Mouse (Mus musculus) midbrain, postnatal 0 days (tissue): ENCODE results near the gene Apc2. TPM values are rescaled to one million over a fixed set of nuclear protein-coding genes. Genes with fewer than 3 reads are reported as not detected.

Source experiments
- ATAC-seq: fragments of 200-750 bp; cut with Nextera tagmentation; 2 replicates; pipeline ENCODE4 v1.8.0; 2017; ENCODE audit warnings: moderate number of reproducible peaks, mild to moderate bottlenecking, moderate TSS enrichment, moderate library complexity; ENCODE audit not compliant: low FRiP score
- DNase-seq: peaks from one replicate; pipeline ENCODE4 v3.0.0-alpha.2; 2015; ENCODE audit warnings: low spot score
- H3K27ac ChIP-seq: fragments of 300-500 bp; sonication (generic); 2 replicates; pipeline ENCODE4 v1.5.1; 2014; ENCODE audit warnings: low read depth, mild to moderate bottlenecking, low read length, mixed read lengths
- H3K27me3 ChIP-seq: fragments of 300-500 bp; sonication (generic); 2 replicates; pipeline ENCODE4 v1.6.1; 2014; ENCODE audit warnings: low read length, control low read depth, mixed read lengths; ENCODE audit not compliant: insufficient read depth
- H3K36me3 ChIP-seq: fragments of 300-500 bp; sonication (generic); 2 replicates; pipeline ENCODE4 v1.6.1; 2014; ENCODE audit warnings: low read length, control low read depth, mixed read lengths; ENCODE audit not compliant: insufficient read depth
- H3K4me1 ChIP-seq: fragments of 300-500 bp; sonication (generic); 2 replicates; pipeline ENCODE4 v1.6.1; 2014; ENCODE audit warnings: mild to moderate bottlenecking, control low read depth, antibody characterized with exemption, low read length, mixed read lengths; ENCODE audit not compliant: insufficient read depth
- H3K4me2 ChIP-seq: fragments of 300-500 bp; sonication (generic); 2 replicates; pipeline ENCODE4 v1.6.1; 2014; ENCODE audit warnings: low read depth, mild to moderate bottlenecking, low read length, mixed read lengths; ENCODE audit not compliant: poor library complexity, severe bottlenecking
- H3K4me3 ChIP-seq: fragments of 300-500 bp; sonication (generic); 2 replicates; pipeline ENCODE4 v1.5.1; 2014; ENCODE audit warnings: low read depth, mild to moderate bottlenecking, low read length, moderate library complexity
- H3K9ac ChIP-seq: fragments of 300-500 bp; sonication (generic); replicated peaks from 2 replicates; pipeline ENCODE4 v1.6.1; 2014; ENCODE audit warnings: mild to moderate bottlenecking, low read length, moderate library complexity, mixed read lengths; ENCODE audit not compliant: poor library complexity, severe bottlenecking
- H3K9me3 ChIP-seq: fragments of 300-500 bp; sonication (generic); 2 replicates; pipeline ENCODE4 v1.6.1; 2016; ENCODE audit warnings: low read length, control low read depth
- CTCF ChIP-seq: IDR thresholded peaks from 2 replicates; pipeline ENCODE4 v1.5.1; 2016; ENCODE audit warnings: antibody characterized with exemption, mild to moderate bottlenecking
- WGBS: fragments of 180-500 bp; shearing (Covaris S2); extraction: QIAGEN DNeasy Blood & Tissue Kit; methylation state at CpG from one replicate; pipeline ENCODE4 v1.1.7; 2014; 5-methylcytosine and 5-hydroxymethylcytosine counted together
- polyA plus RNA-seq: library from polyadenylated mRNA; unstranded; fragments of >200 nt; fragmentation: Nextera tagmentation; extraction: Ambion mirVana; gene quantifications from 2 replicates; pipeline ENCODE4 v1.2.1, GENCODE M21; 2015
- total RNA-seq: library from RNA; depleted of rRNA; stranded (reverse); fragments of >200 nt; gene quantifications from 2 replicates; pipeline ENCODE4 v1.2.3, GENCODE M21; 2014

Apc2 gene
- total and polyA plus RNA-seq, 2 experiments from 2014 or later = 110 to 370 TPM

DNA sequence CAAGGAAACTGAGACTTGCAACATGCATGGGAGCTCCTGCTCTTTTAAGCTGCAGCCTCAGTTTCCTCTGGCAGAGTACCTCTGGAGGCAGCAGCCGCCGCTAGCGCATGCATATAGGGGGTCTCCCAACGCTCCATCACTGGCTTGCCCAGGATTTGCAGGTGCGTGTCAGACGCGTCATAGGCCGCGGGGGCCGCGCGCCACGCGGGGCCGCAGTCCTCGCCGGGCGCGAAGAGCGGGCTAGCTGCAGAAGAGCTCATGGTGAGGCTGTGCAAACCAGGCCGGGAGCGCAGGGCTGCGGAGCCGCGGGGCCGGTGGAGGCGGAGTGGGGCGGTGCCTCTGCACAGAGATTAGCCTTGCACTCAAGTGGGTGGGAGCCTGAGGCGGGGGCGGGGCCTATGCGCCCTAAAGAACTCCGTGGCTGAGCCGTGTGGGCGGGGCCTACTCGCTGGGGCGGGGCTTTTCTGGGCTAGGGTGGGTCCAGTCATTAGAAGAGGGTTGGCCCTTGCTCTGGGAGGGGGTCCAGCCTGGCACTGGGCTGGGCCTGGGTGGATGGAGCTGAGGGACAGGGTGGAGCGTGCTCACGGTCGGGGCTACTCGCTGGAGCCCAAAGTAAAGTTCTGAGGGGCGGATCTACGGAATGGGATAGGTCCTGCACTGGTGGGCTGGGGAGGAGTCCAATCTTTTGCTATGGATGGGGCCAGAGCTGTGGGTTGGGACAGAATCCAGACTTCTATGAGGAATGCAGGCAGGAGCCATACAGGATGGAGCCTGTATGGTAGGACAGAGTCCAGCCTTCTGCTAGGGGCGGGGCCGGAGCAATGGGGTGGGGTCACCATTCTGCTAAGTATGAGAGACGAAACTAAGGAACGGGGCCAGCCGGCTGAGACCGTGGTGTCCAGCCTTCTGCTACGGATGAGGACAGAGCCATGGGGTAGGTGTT lies 34.9 kb upstream of the Apc2 start, which contains the start of the genes Gamt and Dazap1:
Gene Gamt (minus strand): TSS at position 371 of the 943 bp plus-strand sequence.
Gene Dazap1 (plus strand): TSS at position 845 of the 943 bp plus-strand sequence.
- peak within 1 kb of the TSS; percentile 48 for H3K9ac ChIP-seq
- no peaks in the 10 kb centered on the region for H3K9me3 ChIP-seq
- no peaks in the 10 kb centered on the region for H3K27me3 ChIP-seq
- H3K4me2 ChIP-seq = peak within 1 kb of the TSS; percentile 67
- WGBS = under 1% methylated on average over 49 of the region's 49 CpGs
- H3K4me1 ChIP-seq = peaks cover 11% of the 10 kb centered on the region; the same call in 1 of the 2 replicates
- TF ChIP-seq CTCF = no peak; the same call in 1 of the 2 replicates
- peak within 1 kb of the TSS; percentile 41 for H3K4me3 ChIP-seq
- DNase-seq (peak; percentile 94), ATAC-seq (peak; percentile 73)
- peak within 1 kb of the TSS; percentile 69 for H3K27ac ChIP-seq
- H3K36me3 ChIP-seq = peaks cover 13% of the 10 kb centered on the region

DNA sequence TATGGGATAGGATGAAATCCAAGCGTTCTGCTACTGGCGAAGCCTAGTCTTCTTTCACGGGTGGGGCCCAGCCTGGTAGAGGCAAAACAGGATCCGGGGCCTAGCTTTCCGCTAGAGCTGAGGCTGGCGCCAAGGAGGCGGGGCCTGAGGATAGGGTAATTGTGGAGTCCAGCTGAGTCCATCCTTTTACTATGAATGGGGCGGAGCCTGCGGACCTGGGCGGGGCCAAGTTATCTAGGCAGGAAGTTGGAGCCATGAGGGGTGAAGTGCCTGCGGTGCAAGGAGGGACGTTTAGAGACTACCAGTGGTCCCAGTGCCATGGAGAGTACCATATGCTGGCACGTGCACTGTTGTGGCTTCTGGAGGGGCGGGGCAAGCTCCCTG lies 34.2 kb upstream of the Apc2 start:
- H3K9ac ChIP-seq = peak overlapping the region; percentile 48
- H3K4me3 ChIP-seq = peak overlapping the region; percentile 41
- TF ChIP-seq CTCF = no peak
- peak overlapping the region; percentile 69 for H3K27ac ChIP-seq
- H3K4me2 ChIP-seq = peak overlapping the region; percentile 67
- H3K9me3 ChIP-seq = no peaks in the 10 kb centered on the region
- peaks cover 6% of the 10 kb centered on the region; the same call in 1 of the 2 replicates for H3K36me3 ChIP-seq
- peaks cover 16% of the 10 kb centered on the region; the same call in 1 of the 2 replicates for H3K4me1 ChIP-seq
- ATAC-seq = peak; percentile 17
- WGBS = 2% methylated on average over 14 of the region's 14 CpGs
- H3K27me3 ChIP-seq = no peaks in the 10 kb centered on the region
- peak; percentile 94 for DNase-seq

DNA sequence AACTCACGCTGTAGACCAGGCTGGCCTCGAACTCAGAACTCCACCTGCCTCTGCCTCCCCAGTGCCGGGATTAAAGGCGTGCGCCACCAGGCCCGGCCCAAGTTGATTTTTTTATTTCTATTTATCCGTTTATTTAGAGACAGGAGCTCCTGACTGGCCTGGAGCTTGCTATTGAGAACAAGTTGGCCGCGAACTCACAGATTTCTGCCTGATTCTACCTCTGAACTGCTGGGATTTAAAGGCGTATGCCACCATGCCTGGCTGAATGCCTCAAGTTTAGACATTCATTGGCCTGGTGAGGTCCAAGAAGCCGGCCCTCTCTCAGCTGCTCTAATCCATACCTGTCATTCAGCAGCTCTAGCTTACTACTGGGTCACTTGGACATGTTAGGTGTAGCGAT lies 33.6 kb upstream of the Apc2 start:
- no peak overlapping the region for H3K9ac ChIP-seq
- ATAC-seq = no peak
- H3K9me3 ChIP-seq = no peaks in the 10 kb centered on the region
- no peak for DNase-seq
- peaks cover 20% of the 10 kb centered on the region for H3K4me1 ChIP-seq
- 70% methylated on average over 12 of the region's 12 CpGs for WGBS
- no peaks in the 10 kb centered on the region for H3K27me3 ChIP-seq
- H3K27ac ChIP-seq = no peak overlapping the region
- peak overlapping the region; percentile 67; the same call in 1 of the 2 replicates for H3K4me2 ChIP-seq
- no peak for TF ChIP-seq CTCF
- H3K36me3 ChIP-seq = peaks cover 4% of the 10 kb centered on the region; the same call in 1 of the 2 replicates
- H3K4me3 ChIP-seq = no peak overlapping the region

DNA sequence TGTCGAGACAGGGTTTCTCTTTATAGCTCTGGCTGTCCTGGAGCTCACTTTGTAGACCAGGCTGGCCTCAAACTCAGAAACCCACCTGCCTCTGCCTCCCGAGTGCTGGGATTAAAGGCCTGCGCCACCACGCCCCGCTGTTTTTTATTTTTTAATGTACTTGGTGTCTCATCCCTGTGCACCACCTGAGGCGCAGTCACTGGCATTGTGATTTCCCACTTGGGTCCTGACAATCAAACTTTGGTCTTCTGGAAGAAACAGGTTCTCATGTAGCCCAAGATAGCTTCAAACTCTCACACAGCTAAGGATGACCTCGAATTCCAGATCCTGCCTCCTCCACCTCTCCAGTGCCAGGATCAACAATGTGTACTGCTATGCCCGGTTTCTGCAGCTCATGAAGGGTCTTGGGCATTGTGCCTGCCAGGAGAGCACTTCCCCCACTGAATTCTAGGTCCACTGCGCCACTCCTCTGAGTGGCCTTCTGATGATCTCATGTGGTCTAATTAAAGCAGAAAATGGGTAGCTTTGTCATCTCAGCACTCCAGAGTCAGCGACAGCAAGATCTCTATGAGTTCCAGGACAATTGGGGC lies 32.9 kb upstream of the Apc2 start:
- Histone ChIP-seq H3K9ac (no peak overlapping the region), H3K27me3 (no peaks in the 10 kb centered on the region), H3K4me3 (no peak overlapping the region), H3K36me3 (0 out of 2 replicates have a peak, but pooled peaks cover 8% of the 10 kb centered on the region), H3K4me1 (peaks cover 26% of the 10 kb centered on the region), H3K27ac (no peak overlapping the region), H3K4me2 (no peak overlapping the region), H3K9me3 (no peaks in the 10 kb centered on the region)
- WGBS = 90% methylated on average over 10 of the region's 10 CpGs
- TF ChIP-seq CTCF = no peak
- no peak for DNase-seq
- ATAC-seq = no peak

DNA sequence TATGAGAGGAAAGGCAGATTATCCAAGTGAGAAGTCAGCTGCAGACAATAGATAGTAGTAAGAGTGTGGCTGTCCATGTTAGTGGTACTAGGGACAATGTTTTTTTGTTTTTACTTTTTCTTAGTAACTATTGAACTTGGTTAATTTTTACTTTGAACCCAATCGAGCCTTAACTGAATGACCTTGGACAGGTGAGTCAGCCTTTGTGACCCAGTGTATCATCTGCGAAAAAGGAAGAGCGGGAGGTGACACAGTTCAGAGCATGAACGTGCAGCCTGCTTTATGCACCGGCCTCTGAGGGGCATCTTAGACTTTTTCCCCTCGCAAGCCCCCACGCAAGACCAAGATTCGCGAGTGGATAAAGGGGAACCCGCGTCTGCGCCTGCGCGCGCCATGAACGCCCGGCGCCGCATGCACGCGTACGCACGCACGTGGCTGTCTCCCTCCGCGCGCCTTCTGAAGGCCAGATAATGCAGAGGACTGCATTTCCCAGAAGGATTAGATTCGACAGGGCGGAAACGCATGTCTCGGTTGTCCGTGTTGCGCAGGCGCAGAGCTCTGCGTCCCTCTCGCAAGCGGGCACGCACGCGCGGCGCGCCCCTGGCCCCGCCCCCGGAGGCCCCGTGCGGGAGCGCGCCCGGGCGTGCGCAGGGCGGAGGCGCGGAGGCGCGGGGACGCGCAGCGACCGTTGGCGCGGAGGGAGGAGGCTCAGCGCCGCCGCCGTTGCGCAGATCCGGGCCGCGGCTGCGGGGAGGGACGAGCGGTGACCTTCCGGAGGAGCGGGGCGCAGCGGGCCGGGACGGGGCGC lies 31.2 kb upstream of the Apc2 start:
- whole genome bisulfite sequencing = 2% methylated on average over 60 of the region's 81 CpGs
- no peak; the same call in 1 of the 2 replicates for TF ChIP-seq CTCF
- DNase-seq = peak; percentile 100
- Histone ChIP-seq H3K4me2 (peak overlapping the region; percentile 72), H3K36me3 (0 out of 2 replicates have a peak, but pooled peaks cover 4% of the 10 kb centered on the region), H3K9me3 (no peaks in the 10 kb centered on the region), H3K4me1 (peaks cover 26% of the 10 kb centered on the region), H3K27me3 (no peaks in the 10 kb centered on the region), H3K9ac (peak overlapping the region; percentile 97), H3K27ac (peak overlapping the region; percentile 75), H3K4me3 (peak overlapping the region; percentile 79)
- ATAC-seq = peak; percentile 81
